Mouse (Mus musculus) neural tube, embryonic 12.5 days (tissue): Measurements from ENCODE around the gene Ppp1r9a. TPM values are rescaled to one million over a fixed set of nuclear protein-coding genes. Genes with fewer than 3 reads are reported as not detected.

ENCODE experiments used
- ATAC-seq: fragments of 200-750 bp; cut with Nextera tagmentation; 2 replicates; pipeline ENCODE4 v1.8.0; 2017; ENCODE audit warnings: low read depth, mild to moderate bottlenecking, moderate TSS enrichment, moderate library complexity; ENCODE audit not compliant: low FRiP score
- H3K27ac ChIP-seq: fragments of 300-500 bp; sonication (generic); 2 replicates; pipeline ENCODE4 v1.5.1; 2016
- H3K27me3 ChIP-seq: fragments of 300-500 bp; sonication (generic); replicated peaks from 2 replicates; pipeline ENCODE4 v1.6.1; 2016; ENCODE audit warnings: mild to moderate bottlenecking
- H3K36me3 ChIP-seq: fragments of 300-500 bp; sonication (generic); 2 replicates; pipeline ENCODE4 v1.6.1; 2016; ENCODE audit warnings: mild to moderate bottlenecking
- H3K4me1 ChIP-seq: fragments of 300-500 bp; sonication (generic); 2 replicates; pipeline ENCODE4 v1.6.1; 2016
- H3K4me2 ChIP-seq: fragments of 300-500 bp; sonication (generic); replicated peaks from 2 replicates; pipeline ENCODE4 v1.6.1; 2016; ENCODE audit warnings: mild to moderate bottlenecking
- H3K4me3 ChIP-seq: fragments of 300-500 bp; sonication (generic); 2 replicates; pipeline ENCODE4 v1.5.1; 2016
- H3K9ac ChIP-seq: fragments of 300-500 bp; sonication (generic); 2 replicates; pipeline ENCODE4 v1.6.1; 2016; ENCODE audit warnings: mild to moderate bottlenecking
- H3K9me3 ChIP-seq: fragments of 300-500 bp; sonication (generic); 2 replicates; pipeline ENCODE4 v1.6.1; 2016; ENCODE audit warnings: mild to moderate bottlenecking
- WGBS: fragments of 180-500 bp; shearing (Covaris S2); methylation state at CpG from one replicate; pipeline ENCODE4 v1.1.7; 2016; 5-methylcytosine and 5-hydroxymethylcytosine counted together
- polyA plus RNA-seq: library from polyadenylated mRNA; unstranded; fragments of >200 nt; fragmentation: Nextera tagmentation; extraction: Ambion mirVana; gene quantifications from 2 replicates; pipeline ENCODE4 v1.2.1, GENCODE M21; 2016

Gene Ppp1r9a
- polyA plus RNA-seq, 1 experiment from 2014 or later, result 24.8 TPM

DNA sequence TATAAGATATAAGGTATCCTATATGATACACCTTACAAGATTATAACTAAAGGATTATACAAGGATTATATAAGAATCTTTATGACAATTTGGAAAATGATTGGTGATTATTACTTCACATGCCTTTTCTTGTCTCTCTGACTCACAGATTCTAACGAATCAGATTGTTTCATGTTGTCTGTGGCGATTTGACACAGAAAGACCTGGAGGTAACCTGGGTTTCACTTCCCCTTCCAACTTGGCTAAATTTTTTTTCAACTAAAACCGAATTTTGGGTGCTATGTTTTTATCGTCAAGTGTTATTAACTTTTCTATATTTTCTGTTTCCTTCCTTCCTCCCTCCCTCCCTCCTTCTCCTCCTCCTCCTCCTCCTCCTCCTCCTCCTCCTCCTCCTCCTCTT, 64.5 kb downstream of the Ppp1r9a start:
- WGBS, result 95% methylated on average over 4 of the region's 4 CpGs
- Histone ChIP-seq H3K9me3 (no peaks in the 10 kb centered on the region), H3K27ac (no peak overlapping the region), H3K36me3 (no peaks in the 10 kb centered on the region), H3K4me1 (peaks cover 3% of the 10 kb centered on the region; the same call in 1 of the 2 replicates), H3K27me3 (no peaks in the 10 kb centered on the region), H3K4me2 (no peak overlapping the region), H3K4me3 (no peak overlapping the region), H3K9ac (no peak overlapping the region)
- ATAC-seq, result no peak

DNA sequence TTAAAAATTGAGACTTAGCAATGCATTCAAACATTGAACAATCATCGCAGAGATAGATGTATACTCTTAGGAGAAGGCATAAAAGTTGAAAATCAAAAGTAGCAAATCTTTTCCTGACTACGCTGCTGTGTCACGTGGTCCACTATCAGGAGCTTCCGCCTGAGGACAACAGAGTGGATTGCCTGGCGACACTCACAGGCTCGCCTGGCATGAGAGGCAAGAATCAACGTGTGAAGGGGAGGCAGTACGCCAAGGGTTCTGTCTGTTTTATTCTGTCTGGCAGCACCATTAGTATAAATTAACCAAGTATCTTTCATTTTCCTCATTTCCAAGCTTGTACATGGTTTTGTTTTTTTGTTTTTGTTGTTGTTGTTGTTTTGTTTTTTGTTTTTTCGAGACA, 68.5 kb downstream of the Ppp1r9a start:
- H3K36me3 ChIP-seq, result no peaks in the 10 kb centered on the region
- H3K9ac ChIP-seq, result no peak overlapping the region
- H3K4me2 ChIP-seq, result no peak overlapping the region
- no peak overlapping the region for H3K27ac ChIP-seq
- H3K9me3 ChIP-seq, result no peaks in the 10 kb centered on the region
- no peak overlapping the region for H3K4me3 ChIP-seq
- ATAC-seq, result no peak
- H3K27me3 ChIP-seq, result no peaks in the 10 kb centered on the region
- WGBS, result 83% methylated on average over 9 of the region's 9 CpGs
- H3K4me1 ChIP-seq, result peaks cover 3% of the 10 kb centered on the region; the same call in 1 of the 2 replicates

DNA sequence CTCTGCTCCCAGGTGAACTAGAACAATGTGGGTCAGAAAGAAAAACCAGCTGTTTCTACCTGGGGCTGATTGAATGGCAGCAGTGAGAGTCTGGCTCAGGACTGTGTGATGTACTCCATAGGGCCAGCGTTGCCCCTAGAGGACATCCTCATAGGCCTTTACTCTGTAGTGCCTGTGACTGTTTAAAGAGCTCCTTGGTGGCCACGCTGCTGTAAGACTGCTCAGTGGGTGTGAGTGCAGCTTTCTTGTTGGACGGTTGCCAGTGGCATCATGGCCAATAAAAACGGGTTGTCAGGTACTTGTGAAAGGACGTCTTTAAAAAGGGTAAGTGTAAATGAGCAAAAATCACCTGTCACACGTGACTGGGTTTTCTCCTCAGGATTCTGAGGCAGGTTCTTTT, 70.1 kb downstream of the Ppp1r9a start:
- Histone ChIP-seq H3K9me3 (no peaks in the 10 kb centered on the region), H3K27ac (no peak overlapping the region), H3K27me3 (no peaks in the 10 kb centered on the region), H3K4me3 (no peak overlapping the region), H3K36me3 (no peaks in the 10 kb centered on the region), H3K4me1 (peaks cover 3% of the 10 kb centered on the region; the same call in 1 of the 2 replicates), H3K4me2 (no peak overlapping the region), H3K9ac (no peak overlapping the region)
- peak; percentile 44; the same call in 1 of the 2 replicates for ATAC-seq
- 52% methylated on average over 6 of the region's 6 CpGs for WGBS

DNA sequence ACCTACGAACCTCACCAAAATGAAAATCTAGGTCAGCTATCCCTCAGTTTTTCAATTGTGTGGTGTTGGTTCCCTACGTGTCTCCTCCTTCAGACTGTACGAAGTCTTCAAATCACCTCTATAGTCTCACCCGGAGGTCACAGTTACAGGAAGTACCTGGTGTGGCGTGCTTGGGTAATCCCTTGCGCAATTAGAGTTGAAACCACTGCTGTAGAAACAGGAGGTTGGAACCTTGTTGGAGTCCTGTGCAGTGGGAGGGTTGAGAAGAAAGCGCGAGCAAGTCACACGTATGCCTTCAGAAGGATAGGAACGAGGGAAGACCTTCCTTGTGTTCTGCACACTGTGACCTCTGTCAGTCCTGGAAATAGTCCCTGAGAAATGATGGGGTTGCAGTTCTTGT, 70.6 kb downstream of the Ppp1r9a start:
- no peaks in the 10 kb centered on the region for H3K9me3 ChIP-seq
- ATAC-seq, result no peak
- 89% methylated on average over 10 of the region's 10 CpGs for WGBS

DNA sequence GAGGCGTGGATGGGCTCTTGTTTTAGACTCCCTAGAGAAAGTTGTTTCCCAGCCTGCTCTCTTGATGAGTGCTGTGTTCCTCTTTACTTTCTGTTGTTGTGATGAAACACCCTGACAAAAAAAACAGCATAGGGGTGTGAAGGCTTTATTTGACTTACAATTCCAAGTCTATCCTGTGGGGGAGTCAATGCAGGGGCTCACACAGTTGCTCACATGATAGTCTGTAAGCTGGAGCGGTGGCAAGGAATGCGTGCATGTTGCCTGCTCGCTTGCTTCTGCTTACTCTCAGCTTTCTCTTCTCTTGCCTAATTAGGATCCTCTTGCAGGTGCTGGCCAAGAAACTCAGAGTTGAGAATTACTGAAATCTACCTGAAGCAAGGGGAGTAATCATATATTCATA, 74.8 kb downstream of the Ppp1r9a start:
- no peak overlapping the region for H3K9ac ChIP-seq
- no peak overlapping the region for H3K4me2 ChIP-seq
- H3K27me3 ChIP-seq, result no peaks in the 10 kb centered on the region
- H3K4me1 ChIP-seq, result no peaks in the 10 kb centered on the region
- no peak for ATAC-seq
- no peaks in the 10 kb centered on the region for H3K36me3 ChIP-seq
- WGBS, result 92% methylated on average over 4 of the region's 4 CpGs
- H3K27ac ChIP-seq, result no peak overlapping the region
- H3K4me3 ChIP-seq, result no peak overlapping the region
- no peaks in the 10 kb centered on the region for H3K9me3 ChIP-seq

More for the DNA sequence above, 70.6 kb downstream of the Ppp1r9a start:
- no peaks in the 10 kb centered on the region for H3K27me3 ChIP-seq
- no peak overlapping the region for H3K27ac ChIP-seq
- H3K4me1 ChIP-seq, result peaks cover 3% of the 10 kb centered on the region; the same call in 1 of the 2 replicates
- no peaks in the 10 kb centered on the region for H3K36me3 ChIP-seq
- H3K4me2 ChIP-seq, result no peak overlapping the region
- no peak overlapping the region for H3K4me3 ChIP-seq
- H3K9ac ChIP-seq, result no peak overlapping the region

DNA sequence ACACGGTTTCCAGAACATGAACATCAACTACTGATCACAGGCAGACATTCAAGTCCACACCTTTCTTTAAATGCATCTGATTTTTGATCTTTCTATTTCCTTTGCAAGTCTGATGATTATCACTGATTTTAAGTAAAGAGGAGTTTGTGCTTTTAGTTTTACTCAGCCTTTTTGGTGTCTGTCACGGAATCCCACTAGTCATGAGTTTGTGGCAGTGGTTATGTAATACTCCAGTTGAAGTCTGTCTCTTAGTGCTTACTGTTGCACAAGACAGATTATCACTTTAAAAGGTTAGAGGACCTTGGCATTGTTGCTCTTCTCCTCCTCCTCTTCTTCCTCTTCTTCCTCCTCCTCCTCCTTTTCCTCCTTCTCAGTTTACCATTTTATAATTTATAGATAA, 75.5 kb downstream of the Ppp1r9a start:
- 89% methylated on average over 2 of the region's 2 CpGs for WGBS
- no peak overlapping the region for H3K9ac ChIP-seq
- no peak overlapping the region for H3K4me2 ChIP-seq
- no peaks in the 10 kb centered on the region for H3K27me3 ChIP-seq
- H3K4me3 ChIP-seq, result no peak overlapping the region
- H3K27ac ChIP-seq, result no peak overlapping the region
- H3K9me3 ChIP-seq, result no peaks in the 10 kb centered on the region
- H3K36me3 ChIP-seq, result no peaks in the 10 kb centered on the region
- no peaks in the 10 kb centered on the region for H3K4me1 ChIP-seq
- ATAC-seq, result no peak

DNA sequence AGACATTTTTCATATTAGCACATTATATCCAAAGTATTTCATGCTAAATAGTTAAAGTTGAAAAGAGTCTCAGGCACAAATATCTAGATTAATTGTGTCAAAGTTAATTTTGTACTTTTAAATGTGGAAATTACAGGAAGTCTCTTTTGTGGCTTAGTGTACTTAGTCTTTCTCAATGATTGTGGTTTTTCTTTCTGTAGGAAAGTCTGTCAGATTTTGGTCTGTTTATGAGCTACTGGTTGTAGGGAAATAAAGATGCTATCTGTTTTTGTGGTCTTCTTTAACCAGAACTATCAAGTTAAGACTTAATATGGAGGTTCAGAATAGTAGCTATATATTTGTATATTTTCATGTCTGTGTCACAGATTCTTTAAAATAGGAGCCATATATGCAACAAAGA, 76.2 kb downstream of the Ppp1r9a start:
- H3K4me3 ChIP-seq, result no peak overlapping the region
- no peak overlapping the region for H3K4me2 ChIP-seq
- H3K4me1 ChIP-seq, result no peaks in the 10 kb centered on the region
- H3K9ac ChIP-seq, result no peak overlapping the region
- no peaks in the 10 kb centered on the region for H3K9me3 ChIP-seq
- H3K36me3 ChIP-seq, result no peaks in the 10 kb centered on the region
- no peak overlapping the region for H3K27ac ChIP-seq
- no peak for ATAC-seq
- H3K27me3 ChIP-seq, result no peaks in the 10 kb centered on the region

DNA sequence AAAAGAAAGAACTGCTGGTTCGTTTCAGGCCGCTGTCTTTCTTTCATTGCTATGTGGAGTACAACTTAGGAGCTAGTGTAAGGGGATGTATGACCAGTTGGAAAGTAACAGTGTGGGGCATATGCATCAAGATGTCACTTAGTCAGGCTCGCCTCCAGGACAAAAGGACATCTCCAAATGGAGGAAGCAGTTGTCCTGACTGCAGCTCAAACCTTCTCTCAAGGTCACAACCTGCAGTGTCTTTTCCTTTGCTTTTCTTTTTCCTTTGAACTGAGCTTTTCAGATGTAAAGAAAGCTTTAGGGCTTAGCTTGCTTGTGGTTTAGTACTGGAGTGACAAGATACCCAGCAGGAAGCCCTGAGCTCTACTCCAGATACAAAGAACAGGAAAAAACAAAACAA, 77.4 kb downstream of the Ppp1r9a start:
- WGBS, result 46% methylated on average over 3 of the region's 3 CpGs
- no peak for ATAC-seq
- no peaks in the 10 kb centered on the region for H3K4me1 ChIP-seq
- H3K36me3 ChIP-seq, result no peaks in the 10 kb centered on the region
- no peaks in the 10 kb centered on the region for H3K27me3 ChIP-seq
- no peak overlapping the region for H3K4me3 ChIP-seq
- no peak overlapping the region for H3K4me2 ChIP-seq
- H3K9ac ChIP-seq, result no peak overlapping the region
- no peaks in the 10 kb centered on the region for H3K9me3 ChIP-seq
- H3K27ac ChIP-seq, result no peak overlapping the region

DNA sequence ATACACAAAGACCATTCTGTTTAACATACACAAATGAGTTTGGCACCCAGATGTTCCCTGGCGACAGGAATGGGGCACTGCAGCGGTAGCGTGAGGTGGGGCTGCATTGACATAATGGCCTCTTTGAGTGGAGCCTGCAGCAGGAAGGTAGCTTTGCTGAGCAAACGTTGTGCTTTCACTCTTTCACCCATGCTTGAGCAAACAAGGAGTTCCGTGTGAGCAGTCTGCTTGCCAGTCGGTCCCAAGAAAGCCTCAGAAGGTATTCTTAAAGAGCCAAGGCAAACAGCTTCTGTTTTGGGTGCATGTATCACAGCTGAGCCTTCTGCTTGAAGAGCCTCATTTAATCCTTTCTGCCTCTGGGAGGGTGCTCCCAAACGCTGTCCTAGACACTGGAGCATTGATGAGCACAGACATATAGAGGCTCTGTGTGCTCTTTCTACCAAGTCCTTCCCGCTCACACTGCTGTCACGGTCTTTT, 80.0 kb downstream of the Ppp1r9a start:
- Histone ChIP-seq H3K4me3 (no peak overlapping the region), H3K4me2 (no peak overlapping the region), H3K9me3 (no peaks in the 10 kb centered on the region), H3K36me3 (no peaks in the 10 kb centered on the region), H3K27me3 (no peaks in the 10 kb centered on the region), H3K27ac (no peak overlapping the region), H3K9ac (no peak overlapping the region), H3K4me1 (no peaks in the 10 kb centered on the region)
- 54% methylated on average over 9 of the region's 9 CpGs for WGBS
- ATAC-seq, result no peak

DNA sequence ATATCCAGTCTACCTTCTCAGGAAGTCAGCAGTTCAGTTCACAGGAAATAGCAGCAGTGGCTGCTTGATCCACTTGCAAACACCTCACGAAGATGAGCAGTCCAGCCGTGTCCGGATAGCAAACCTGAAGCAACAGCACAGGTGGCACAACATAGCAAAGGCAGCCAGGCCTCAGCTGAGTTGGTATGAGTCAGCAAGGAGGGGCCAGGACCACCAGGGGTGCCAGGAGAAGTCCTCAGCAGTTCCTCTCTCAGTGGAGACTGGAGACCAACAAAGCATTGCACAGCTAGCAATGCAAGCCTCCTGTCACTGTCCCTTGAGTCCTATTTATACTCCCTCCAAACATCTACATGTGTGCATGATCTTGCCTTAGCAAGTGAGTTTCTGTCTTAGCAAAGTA, 83.0 kb downstream of the Ppp1r9a start:
- H3K9me3 ChIP-seq, result no peaks in the 10 kb centered on the region
- no peak overlapping the region for H3K9ac ChIP-seq
- whole genome bisulfite sequencing, result 94% methylated on average over 3 of the region's 3 CpGs
- no peak for ATAC-seq
- H3K4me1 ChIP-seq, result no peaks in the 10 kb centered on the region
- no peaks in the 10 kb centered on the region for H3K27me3 ChIP-seq
- no peaks in the 10 kb centered on the region for H3K36me3 ChIP-seq
- no peak overlapping the region for H3K27ac ChIP-seq
- no peak overlapping the region for H3K4me2 ChIP-seq
- H3K4me3 ChIP-seq, result no peak overlapping the region

DNA sequence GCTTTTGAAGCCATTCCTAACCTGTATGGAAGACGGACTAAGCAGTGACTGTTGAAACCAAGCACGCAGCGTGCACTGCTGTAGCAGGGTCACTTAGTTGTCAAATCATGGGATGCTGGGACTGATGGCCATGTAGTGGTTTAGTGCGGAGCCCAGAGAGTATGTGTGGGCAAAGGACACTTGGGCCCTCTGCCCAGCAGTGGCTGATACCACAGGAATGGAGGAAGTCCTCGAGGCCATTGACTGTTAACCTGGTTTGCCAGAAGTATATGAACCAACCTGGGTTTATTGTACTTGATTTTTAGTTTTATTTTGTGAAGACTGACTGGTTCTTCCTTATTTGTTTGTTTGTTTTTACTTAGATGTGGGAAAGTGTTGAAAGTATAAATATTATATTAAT, 84.4 kb downstream of the Ppp1r9a start:
- H3K4me1 ChIP-seq, result no peaks in the 10 kb centered on the region
- no peak for ATAC-seq
- H3K4me3 ChIP-seq, result no peak overlapping the region
- WGBS, result 96% methylated on average over 5 of the region's 5 CpGs
- H3K36me3 ChIP-seq, result no peaks in the 10 kb centered on the region
- H3K9ac ChIP-seq, result no peak overlapping the region
- H3K4me2 ChIP-seq, result no peak overlapping the region
- no peaks in the 10 kb centered on the region for H3K27me3 ChIP-seq
- no peak overlapping the region for H3K27ac ChIP-seq
- no peaks in the 10 kb centered on the region for H3K9me3 ChIP-seq

DNA sequence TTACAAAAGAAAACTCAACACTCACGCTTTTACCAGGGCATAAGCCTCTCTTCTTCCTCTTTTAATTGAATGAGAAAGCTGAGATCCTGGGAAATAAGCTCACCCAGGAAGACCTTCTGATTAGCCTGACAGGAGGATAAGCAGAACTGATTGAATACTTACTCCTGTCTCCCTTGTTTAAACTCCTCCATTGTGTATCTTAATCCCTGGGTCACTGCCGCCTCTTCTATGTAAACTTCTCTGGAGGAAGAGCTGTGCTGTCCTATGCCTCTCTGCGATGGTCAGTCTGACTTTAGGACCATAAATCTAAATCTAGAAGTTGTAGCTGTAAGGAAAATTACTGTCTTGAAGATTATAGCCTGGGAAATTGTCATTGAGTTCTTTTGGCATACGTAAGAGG, 86.0 kb downstream of the Ppp1r9a start:
- no peaks in the 10 kb centered on the region for H3K9me3 ChIP-seq
- no peak overlapping the region for H3K9ac ChIP-seq
- ATAC-seq, result no peak
- H3K4me3 ChIP-seq, result no peak overlapping the region
- peaks cover 4% of the 10 kb centered on the region; the same call in 1 of the 2 replicates for H3K4me1 ChIP-seq
- H3K27me3 ChIP-seq, result no peaks in the 10 kb centered on the region
- 57% methylated on average over 4 of the region's 4 CpGs for WGBS
- H3K27ac ChIP-seq, result no peak overlapping the region
- no peak overlapping the region for H3K4me2 ChIP-seq
- no peaks in the 10 kb centered on the region for H3K36me3 ChIP-seq

DNA sequence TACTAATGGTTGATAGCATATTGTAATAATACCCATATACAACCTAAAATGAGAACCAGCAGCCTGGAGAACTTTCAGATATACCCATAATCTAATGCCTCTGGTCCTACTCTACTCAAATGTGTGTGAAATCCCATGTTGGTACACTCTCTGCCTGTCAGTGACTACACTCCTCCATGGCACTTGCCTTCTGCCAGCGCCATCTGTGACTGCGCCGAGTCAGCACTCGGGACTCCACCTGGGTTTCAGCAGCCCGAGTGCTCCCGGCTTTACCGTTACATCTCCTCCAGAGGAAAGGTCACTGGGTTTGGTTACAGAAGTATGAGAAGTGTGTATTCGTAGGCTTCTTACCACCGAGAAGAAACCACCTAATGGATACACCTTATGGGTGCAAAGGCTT, 89.6 kb downstream of the Ppp1r9a start:
- Histone ChIP-seq H3K27ac (no peak overlapping the region), H3K4me3 (no peak overlapping the region), H3K36me3 (no peaks in the 10 kb centered on the region), H3K9ac (no peak overlapping the region), H3K27me3 (no peaks in the 10 kb centered on the region), H3K9me3 (no peaks in the 10 kb centered on the region), H3K4me2 (no peak overlapping the region), H3K4me1 (peaks cover 14% of the 10 kb centered on the region; the same call in 1 of the 2 replicates)
- 97% methylated on average over 9 of the region's 9 CpGs for WGBS
- no peak for ATAC-seq
